Comparison of ENCODE assay signal across 11 mouse cellular contexts in genomic region chr6:39372042-39372441, GRCm38 (mm10). TPM values are rescaled to one million over a fixed set of nuclear protein-coding genes. Genes with fewer than 3 reads are reported as not detected.
"Had no signal": no experiment of that assay in that cellular context is flagged by ENCODE, and none has a peak within 500 bp of the region (broad histone marks: within the 10 kb centered on the region; RNA-seq: fewer than 3 reads in every experiment).

No protein-coding gene starts in this region.

- H3K9ac ChIP-seq: liver, embryonic 13.5 days; midbrain, embryonic 15.5 days; stomach, embryonic 15.5 days had no signal

- H3K9me3 ChIP-seq: liver, embryonic 13.5 days; midbrain, embryonic 10.5 days; midbrain, embryonic 15.5 days; neural tube, embryonic 13.5 days; stomach, embryonic 15.5 days had no signal

- H3K36me3 ChIP-seq: liver, embryonic 13.5 days had no signal

- H3K27ac ChIP-seq: liver, embryonic 13.5 days; midbrain, embryonic 10.5 days; midbrain, embryonic 15.5 days; neural tube, embryonic 13.5 days had no signal

- ATAC-seq: intestine, embryonic 16.5 days; midbrain, embryonic 15.5 days had no signal

- H3K27me3 ChIP-seq: midbrain, embryonic 15.5 days; neural tube, embryonic 13.5 days; stomach, embryonic 15.5 days had no signal

- H3K4me2 ChIP-seq: liver, embryonic 13.5 days; midbrain, embryonic 15.5 days; neural tube, embryonic 13.5 days; stomach, embryonic 15.5 days had no signal

- H3K4me3 ChIP-seq: liver, embryonic 13.5 days; megakaryocyte, embryonic 14.5 days; midbrain, embryonic 10.5 days; midbrain, embryonic 15.5 days; neural tube, embryonic 13.5 days; stomach, embryonic 15.5 days had no signal

- DNase-seq: liver, embryonic 13.5 days; retina, postnatal 1 day; right cerebral cortex, postnatal 25 days; thymus, adult 18-20 months had no signal

RNA-seq across cellular contexts. Expression of gene Rab19, which starts 8.9 kb away (rescaled TPM):
- total RNA-seq: left cerebral cortex, postnatal 25 days had no signal
- polyA plus RNA-seq: neural tube, embryonic 13.5 days had no signal
